Mouse (Mus musculus): ENCODE measurements at regions not wholly inside any gene's neighbourhood (a gene's known extent, or its start where the extent isn't known, plus 50 kb on each side); places are given as distances from the start of the nearest gene placed in this dataset.

DNA sequence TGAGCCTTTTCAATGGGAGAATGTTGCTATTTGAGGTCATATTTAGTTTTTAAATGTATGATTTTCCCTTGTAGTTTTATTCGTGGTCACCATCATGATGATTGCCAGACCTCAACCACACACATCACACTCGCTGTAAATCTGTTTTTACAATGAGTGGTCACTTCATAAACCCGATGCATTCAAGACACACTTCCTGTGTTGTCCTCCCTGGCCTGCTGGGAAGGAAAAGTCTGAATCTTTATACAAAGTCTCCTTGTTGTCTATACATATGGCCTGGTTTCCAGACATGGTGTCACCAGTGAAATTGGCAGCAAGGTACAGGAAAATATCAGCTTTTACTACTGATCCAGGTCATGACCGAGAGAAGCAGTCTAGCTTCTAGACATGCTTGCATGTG lies 230.7 kb upstream of the P2ry1 start:
- no peak for DNase-seq (ENCODE audit: low spot score)
- WGBS: 81% methylated on average over 4 of the region's 4 CpGs
- H3K27me3 ChIP-seq (ENCODE audit: low read depth, poor library complexity, severe bottlenecking): no peaks in the 10 kb centered on the region
- H3K36me3 ChIP-seq: no peaks in the 10 kb centered on the region
- H3K4me1 ChIP-seq: no peaks in the 10 kb centered on the region
- H3K9me3 ChIP-seq (replicated peaks): no peaks in the 10 kb centered on the region
- H3K27ac ChIP-seq: no peak overlapping the region
- H3K4me3 ChIP-seq: no peak overlapping the region

GRCm38 (mm10) chr3:60773383-60773782 lies 229.2 kb upstream of the P2ry1 start:
- Histone ChIP-seq H3K36me3 (no peaks in the 10 kb centered on the region), H3K4me3 (no peak overlapping the region), H3K27ac (no peak overlapping the region), H3K27me3 (ENCODE audit: low read depth, poor library complexity, severe bottlenecking) (no peaks in the 10 kb centered on the region), H3K9me3 (replicated peaks) (no peaks in the 10 kb centered on the region), H3K4me1 (no peaks in the 10 kb centered on the region)
- 89% methylated on average over 3 of the region's 3 CpGs for WGBS
- DNase-seq (ENCODE audit: low spot score): no peak

DNA sequence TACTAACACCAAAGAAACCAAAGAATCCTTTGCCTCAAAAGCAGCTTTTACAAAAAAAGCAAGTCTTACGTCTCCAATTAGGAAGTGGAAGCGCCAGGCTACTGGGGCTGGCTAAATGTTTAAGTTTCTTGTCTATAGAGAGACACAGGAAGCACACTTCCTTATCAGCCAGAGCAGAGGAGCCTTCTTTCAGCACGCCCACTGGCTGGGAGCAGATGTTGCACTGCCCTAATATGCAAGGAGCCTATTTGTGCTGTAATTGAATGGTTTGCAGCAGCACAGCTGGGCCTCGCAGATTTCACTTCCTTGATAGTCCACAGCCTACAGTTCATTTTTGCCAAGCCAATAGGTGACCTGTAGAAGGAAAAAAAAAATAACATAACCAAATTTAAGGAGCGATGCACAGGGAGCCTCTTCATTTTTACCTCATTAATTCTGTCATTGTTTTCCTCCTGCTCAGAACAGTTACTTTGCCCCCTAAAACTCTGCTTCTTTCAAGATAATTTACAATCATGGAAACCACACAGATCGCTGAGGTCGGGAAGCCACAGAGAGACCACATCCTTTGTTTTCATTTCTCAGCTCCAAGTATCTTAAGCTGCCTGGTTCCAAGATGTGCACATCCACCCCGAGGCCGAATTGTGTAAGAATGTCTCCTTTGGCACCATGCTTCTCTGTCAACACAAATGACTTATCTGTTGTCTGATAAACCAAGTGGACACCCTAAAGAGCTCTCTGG lies 217.3 kb upstream of the P2ry1 start:
- Histone ChIP-seq H3K4me3 (no peak overlapping the region), H3K27ac (no peak overlapping the region; the same call in 1 of the 2 replicates), H3K27me3 (ENCODE audit: low read depth, poor library complexity, severe bottlenecking) (no peaks in the 10 kb centered on the region), H3K9me3 (replicated peaks) (no peaks in the 10 kb centered on the region), H3K4me1 (peaks cover 3% of the 10 kb centered on the region; the same call in 1 of the 2 replicates), H3K36me3 (no peaks in the 10 kb centered on the region)
- DNase-seq (ENCODE audit: low spot score): no peak
- 65% methylated on average over 9 of the region's 9 CpGs for WGBS

DNA sequence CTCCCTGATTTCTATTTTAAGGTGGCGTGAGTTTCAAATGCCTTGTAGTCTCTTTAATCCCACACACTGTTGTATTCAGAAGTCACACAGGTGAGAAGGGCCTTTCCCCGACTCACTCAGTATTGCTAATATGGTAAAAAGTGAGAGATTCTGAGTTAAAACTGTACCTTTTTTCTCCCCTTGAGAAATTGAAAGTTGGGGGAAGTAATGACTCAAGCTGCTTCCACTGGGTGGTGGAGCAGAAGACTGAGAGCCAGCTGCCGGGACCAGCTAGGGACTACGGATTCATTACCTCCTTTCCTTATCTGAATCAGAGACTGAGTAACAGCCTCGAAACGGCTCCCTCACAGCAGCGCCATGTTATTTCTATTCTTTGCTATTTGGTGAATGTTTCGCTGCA lies 214.6 kb upstream of the P2ry1 start:
- H3K27ac ChIP-seq: no peak overlapping the region
- no peak for DNase-seq (ENCODE audit: low spot score)
- H3K36me3 ChIP-seq: no peaks in the 10 kb centered on the region
- H3K4me1 ChIP-seq: peaks cover 13% of the 10 kb centered on the region
- WGBS: 88% methylated on average over 8 of the region's 8 CpGs
- H3K4me3 ChIP-seq: no peak overlapping the region
- no peaks in the 10 kb centered on the region for H3K9me3 ChIP-seq (replicated peaks)
- H3K27me3 ChIP-seq (ENCODE audit: low read depth, poor library complexity, severe bottlenecking): no peaks in the 10 kb centered on the region

- no peak for DNase-seq (ENCODE audit: low spot score)
- WGBS: 91% methylated on average over 4 of the region's 4 CpGs
These were observed 213.2 kb upstream of the P2ry1 start for GRCm38 (mm10) chr3:60789441-60789840.

GRCm38 (mm10) chr3:60792166-60792565 lies 210.4 kb upstream of the P2ry1 start:
- Histone ChIP-seq H3K4me3 (no peak overlapping the region), H3K9me3 (replicated peaks) (no peaks in the 10 kb centered on the region), H3K27ac (no peak overlapping the region), H3K4me1 (peaks cover 11% of the 10 kb centered on the region), H3K27me3 (ENCODE audit: low read depth, poor library complexity, severe bottlenecking) (no peaks in the 10 kb centered on the region), H3K36me3 (no peaks in the 10 kb centered on the region)
- no peak for DNase-seq (ENCODE audit: low spot score)
- WGBS: 76% methylated on average over 4 of the region's 4 CpGs

More at GRCm38 (mm10) chr3:60789441-60789840, 213.2 kb upstream of the P2ry1 start:
- Histone ChIP-seq H3K27ac (no peak overlapping the region), H3K4me1 (peaks cover 13% of the 10 kb centered on the region), H3K27me3 (ENCODE audit: low read depth, poor library complexity, severe bottlenecking) (no peaks in the 10 kb centered on the region), H3K9me3 (replicated peaks) (no peaks in the 10 kb centered on the region), H3K36me3 (no peaks in the 10 kb centered on the region), H3K4me3 (no peak overlapping the region)

GRCm38 (mm10) chr3:60796207-60796606 lies 206.4 kb upstream of the P2ry1 start:
- H3K9me3 ChIP-seq (replicated peaks): no peaks in the 10 kb centered on the region
- peaks cover 8% of the 10 kb centered on the region for H3K4me1 ChIP-seq
- H3K27me3 ChIP-seq (ENCODE audit: low read depth, poor library complexity, severe bottlenecking): no peaks in the 10 kb centered on the region
- no peaks in the 10 kb centered on the region for H3K36me3 ChIP-seq
- no peak overlapping the region for H3K27ac ChIP-seq
- H3K4me3 ChIP-seq: no peak overlapping the region
- WGBS: 91% methylated on average over 2 of the region's 2 CpGs
- no peak for DNase-seq (ENCODE audit: low spot score)

DNA sequence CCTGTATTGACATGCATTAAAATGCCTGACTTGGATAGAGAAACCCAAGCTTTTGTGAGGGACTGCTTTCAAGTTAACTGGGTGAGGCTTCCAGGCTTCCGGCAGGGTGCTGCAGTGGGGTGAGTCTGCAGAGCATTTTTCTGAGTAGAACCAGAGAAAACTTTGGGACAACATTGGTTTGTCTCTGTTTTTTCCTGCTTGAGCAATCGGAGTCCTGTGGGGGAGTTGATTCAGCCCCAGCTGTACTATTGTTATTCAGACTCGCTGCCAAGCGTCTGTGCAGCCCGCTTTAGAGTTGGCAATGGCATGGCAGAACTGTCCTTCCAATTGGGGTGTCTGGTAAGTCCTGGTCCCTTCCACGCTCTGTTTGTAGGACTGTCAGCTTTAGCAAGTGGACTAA lies 204.8 kb upstream of the P2ry1 start:
- H3K4me1 ChIP-seq: no peaks in the 10 kb centered on the region
- 82% methylated on average over 6 of the region's 6 CpGs for WGBS
- no peaks in the 10 kb centered on the region for H3K9me3 ChIP-seq (replicated peaks)
- no peaks in the 10 kb centered on the region for H3K36me3 ChIP-seq
- no peaks in the 10 kb centered on the region for H3K27me3 ChIP-seq (ENCODE audit: low read depth, poor library complexity, severe bottlenecking)
- no peak overlapping the region for H3K27ac ChIP-seq
- no peak for DNase-seq (ENCODE audit: low spot score)
- no peak overlapping the region for H3K4me3 ChIP-seq

DNA sequence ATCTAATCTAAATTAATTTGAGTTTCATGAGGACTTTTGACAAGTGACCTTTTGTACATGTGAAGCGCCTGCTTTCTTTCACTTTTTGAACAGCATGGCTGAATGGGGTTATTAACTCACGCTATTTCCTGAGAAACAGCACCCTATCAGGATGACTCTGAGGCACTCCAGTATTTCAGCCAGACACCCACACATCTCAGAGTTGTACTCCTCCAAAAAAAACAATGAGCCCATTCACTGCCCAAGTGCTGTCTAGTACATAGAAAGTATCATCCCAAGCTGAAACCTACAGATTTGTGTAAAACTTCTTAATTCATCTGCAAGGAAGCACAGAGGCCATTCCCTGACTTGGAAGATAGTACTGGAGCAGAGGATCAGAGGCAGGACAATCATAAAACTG lies 204.1 kb upstream of the P2ry1 start:
- WGBS: 89% methylated on average over 2 of the region's 2 CpGs
- no peaks in the 10 kb centered on the region for H3K4me1 ChIP-seq
- no peaks in the 10 kb centered on the region for H3K36me3 ChIP-seq
- no peaks in the 10 kb centered on the region for H3K9me3 ChIP-seq (replicated peaks)
- H3K4me3 ChIP-seq: no peak overlapping the region
- no peak overlapping the region for H3K27ac ChIP-seq
- no peaks in the 10 kb centered on the region for H3K27me3 ChIP-seq (ENCODE audit: low read depth, poor library complexity, severe bottlenecking)
- DNase-seq (ENCODE audit: low spot score): no peak

DNA sequence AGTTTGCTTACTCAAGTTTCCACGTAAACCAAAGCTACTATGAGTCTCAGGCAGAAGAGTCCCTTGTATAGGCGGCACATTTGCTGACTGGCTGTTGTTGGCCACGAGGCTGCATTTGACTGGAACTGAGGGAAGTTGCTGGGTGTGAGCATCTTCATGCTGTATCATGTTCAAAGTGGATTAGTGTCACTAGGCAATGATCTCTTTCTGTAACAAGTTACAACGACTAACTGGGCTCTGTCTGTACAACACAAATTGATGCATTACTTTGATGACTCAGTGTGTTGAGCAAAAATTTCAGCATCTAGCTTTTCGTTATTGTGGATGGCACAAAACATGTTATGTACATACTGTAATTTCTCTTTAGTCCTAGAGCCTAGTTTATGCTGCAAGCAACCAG lies 203.7 kb upstream of the P2ry1 start:
- no peaks in the 10 kb centered on the region for H3K9me3 ChIP-seq (replicated peaks)
- 83% methylated on average over 5 of the region's 5 CpGs for WGBS
- no peak overlapping the region for H3K4me3 ChIP-seq
- H3K36me3 ChIP-seq: no peaks in the 10 kb centered on the region
- no peak overlapping the region for H3K27ac ChIP-seq
- H3K4me1 ChIP-seq: no peaks in the 10 kb centered on the region
- no peak for DNase-seq (ENCODE audit: low spot score)
- H3K27me3 ChIP-seq (ENCODE audit: low read depth, poor library complexity, severe bottlenecking): no peaks in the 10 kb centered on the region

DNA sequence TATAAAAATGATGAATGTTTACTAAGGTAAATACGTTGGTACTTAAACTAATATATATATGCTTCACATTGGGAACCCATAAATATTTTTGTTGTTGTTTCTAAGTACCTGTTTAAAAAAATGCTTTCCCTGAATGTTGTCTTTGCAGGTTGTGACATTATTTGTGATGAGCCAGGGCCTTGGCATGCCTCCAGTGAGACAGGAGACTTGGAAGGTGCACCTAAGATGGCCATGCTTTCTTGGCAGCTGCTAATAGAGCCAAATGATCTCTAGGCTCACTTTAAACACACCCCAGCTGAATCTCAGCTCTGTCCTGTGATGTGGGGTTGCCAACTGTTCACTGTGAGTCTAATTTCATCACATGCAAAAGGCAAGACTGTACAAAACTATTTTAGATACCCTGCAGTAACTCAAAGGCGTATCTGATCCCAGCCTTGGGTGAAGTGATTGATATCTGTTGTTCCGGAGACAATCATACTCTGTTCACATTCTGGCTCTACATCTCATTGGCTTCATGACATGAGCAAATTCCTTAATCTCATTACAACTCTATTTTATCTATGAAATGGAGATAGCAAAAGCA lies 197.8 kb upstream of the P2ry1 start:
- H3K36me3 ChIP-seq: no peaks in the 10 kb centered on the region
- no peak overlapping the region for H3K4me3 ChIP-seq
- H3K4me1 ChIP-seq: no peaks in the 10 kb centered on the region
- H3K27me3 ChIP-seq (ENCODE audit: low read depth, poor library complexity, severe bottlenecking): no peaks in the 10 kb centered on the region
- H3K27ac ChIP-seq: no peak overlapping the region
- WGBS: 94% methylated on average over 3 of the region's 3 CpGs
- H3K9me3 ChIP-seq (replicated peaks): no peaks in the 10 kb centered on the region
- DNase-seq (ENCODE audit: low spot score): no peak

- no peaks in the 10 kb centered on the region for H3K27me3 ChIP-seq (ENCODE audit: low read depth, poor library complexity, severe bottlenecking)
- no peak overlapping the region for H3K4me3 ChIP-seq
- no peaks in the 10 kb centered on the region for H3K36me3 ChIP-seq
- H3K9me3 ChIP-seq (replicated peaks): no peaks in the 10 kb centered on the region
- DNase-seq (ENCODE audit: low spot score): no peak
- WGBS: 78% methylated on average over 5 of the region's 5 CpGs
- no peak overlapping the region for H3K27ac ChIP-seq
- H3K4me1 ChIP-seq: no peaks in the 10 kb centered on the region
These were observed 190.7 kb upstream of the P2ry1 start for GRCm38 (mm10) chr3:60811924-60812323.

DNA sequence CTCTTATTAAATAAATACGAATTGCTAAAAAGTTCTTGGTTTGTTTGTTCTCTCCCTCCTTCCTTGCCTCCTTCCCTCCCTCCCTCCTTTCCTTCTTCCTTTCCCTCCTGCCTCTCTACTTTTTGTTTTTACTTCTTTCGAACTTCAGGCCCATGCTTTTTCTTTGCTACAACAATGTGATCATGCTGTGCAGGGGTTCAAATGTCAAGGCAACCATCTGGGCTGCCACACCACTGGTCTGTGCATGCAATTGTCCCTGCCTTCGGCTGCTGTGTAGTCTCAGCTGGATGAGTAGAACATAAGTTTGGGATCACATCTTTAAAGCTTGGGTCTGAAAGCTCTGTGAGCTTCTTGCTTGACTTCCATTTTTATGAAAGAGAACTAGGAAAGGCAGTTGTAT lies 189.1 kb upstream of the P2ry1 start:
- no peaks in the 10 kb centered on the region for H3K36me3 ChIP-seq
- no peaks in the 10 kb centered on the region for H3K9me3 ChIP-seq (replicated peaks)
- WGBS: 84% methylated on average over 3 of the region's 3 CpGs
- H3K27me3 ChIP-seq (ENCODE audit: low read depth, poor library complexity, severe bottlenecking): no peaks in the 10 kb centered on the region
- H3K4me1 ChIP-seq: no peaks in the 10 kb centered on the region
- no peak overlapping the region for H3K27ac ChIP-seq
- H3K4me3 ChIP-seq: no peak overlapping the region
- no peak for DNase-seq (ENCODE audit: low spot score)
